Mouse (Mus musculus) spleen, adult 2 months (tissue): ENCODE measurements at regions not wholly inside any gene's neighbourhood (a gene's known extent, or its start where the extent isn't known, plus 50 kb on each side); places are given as distances from the start of the nearest gene placed in this dataset.

ENCODE experiments used
- DNase-seq, 2 experiments: peaks; one replicate each; pipeline versions ENCODE4 v3.0.0 to v3.0.0-alpha.2; 2012 to 2021; ENCODE audit warnings: low spot score in 2 of 2, low read depth in 1 of 2
- H3K27ac ChIP-seq: fragments of 200-500 bp; 2 replicates; pipeline ENCODE4 v1.5.1; 2012; ENCODE audit warnings: low read length, inconsistent platforms; ENCODE audit not compliant: insufficient read depth
- H3K27me3 ChIP-seq: fragments of 200-500 bp; 2 replicates; pipeline ENCODE4 v1.6.1; 2012; ENCODE audit warnings: mild to moderate bottlenecking, moderate library complexity, low read length, inconsistent platforms; ENCODE audit not compliant: control insufficient read depth, insufficient read depth
- H3K36me3 ChIP-seq: fragments of 200-500 bp; 2 replicates; pipeline ENCODE4 v1.6.1; 2012; ENCODE audit warnings: mild to moderate bottlenecking, low read length, inconsistent platforms; ENCODE audit not compliant: control insufficient read depth, insufficient read depth
- H3K4me1 ChIP-seq: fragments of 200-500 bp; 2 replicates; pipeline ENCODE4 v1.6.1; 2011; ENCODE audit warnings: inconsistent platforms; ENCODE audit not compliant: control insufficient read depth, insufficient read depth, insufficient read length
- H3K4me3 ChIP-seq: fragments of 200-500 bp; 2 replicates; pipeline ENCODE4 v1.5.1; 2011; ENCODE audit warnings: mild to moderate bottlenecking, inconsistent platforms; ENCODE audit not compliant: insufficient read depth, insufficient read length; ENCODE audit errors: extremely low read depth
- CTCF ChIP-seq: fragments of 200-500 bp; IDR thresholded peaks from 2 replicates; pipeline ENCODE4 v1.5.1; 2011; ENCODE audit warnings: mild to moderate bottlenecking, inconsistent platforms; ENCODE audit not compliant: insufficient read depth, insufficient read length, insufficient replicate concordance; ENCODE audit errors: extremely low read depth
- POLR2A ChIP-seq: fragments of 200-500 bp; IDR thresholded peaks from 2 replicates; pipeline ENCODE4 v1.6.1; 2011; ENCODE audit warnings: low read depth, low read length, inconsistent platforms
- WGBS: fragments of 180-500 bp; shearing (Covaris S2); methylation state at CpG from one replicate; pipeline ENCODE4 v1.1.7; 2018; 5-methylcytosine and 5-hydroxymethylcytosine counted together

DNA sequence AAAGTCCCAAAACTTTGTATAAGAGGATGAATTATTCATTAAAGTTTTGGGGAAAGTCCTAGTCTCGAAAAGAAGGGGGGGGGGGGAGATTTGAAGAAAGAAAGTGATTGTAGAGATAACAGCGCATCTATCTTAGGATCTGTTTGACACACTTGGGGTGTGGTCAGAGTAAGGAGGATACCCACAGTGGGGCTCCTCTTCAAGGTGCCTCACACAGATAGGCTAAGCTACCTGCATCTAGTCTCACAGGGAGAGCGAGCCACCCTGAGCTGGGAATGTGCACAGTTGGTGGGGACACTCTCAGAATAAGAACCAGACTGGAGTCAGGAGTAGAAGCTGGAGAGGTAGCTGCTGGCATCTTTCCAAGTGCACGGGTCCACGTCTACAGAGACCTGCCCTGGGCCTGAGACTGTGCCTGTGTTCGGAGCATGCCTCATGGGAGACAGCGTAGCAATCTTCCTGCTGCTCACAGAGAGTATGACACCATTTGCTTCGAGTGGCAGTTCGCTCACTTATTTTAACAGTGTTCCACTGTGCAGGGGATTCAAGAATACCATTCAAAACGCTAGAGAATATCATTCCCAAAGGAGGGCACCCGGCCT, 208.9 kb upstream of the Tcerg1l start:
- 79% methylated on average over 11 of the region's 11 CpGs for WGBS

DNA sequence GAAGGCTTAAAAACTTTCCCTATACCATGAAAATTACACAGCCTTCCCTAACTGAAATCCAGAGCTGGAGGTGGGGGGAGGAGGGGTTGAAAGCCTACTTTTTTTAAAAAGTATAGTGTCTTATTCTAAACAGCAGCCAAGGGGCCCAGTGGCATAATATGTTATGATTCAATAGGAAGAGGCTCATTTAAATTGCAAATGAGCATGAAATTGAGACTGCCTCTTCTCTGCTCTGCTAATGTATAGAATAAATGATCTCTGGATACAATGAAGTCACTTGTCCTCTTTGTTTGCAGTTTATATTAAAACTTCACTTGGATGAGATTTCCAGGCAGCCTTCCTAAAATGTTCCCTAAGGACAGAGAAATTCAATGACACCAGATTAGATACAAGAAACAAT, 208.4 kb upstream of the Tcerg1l start:
- Histone ChIP-seq H3K4me1 (no peaks in the 10 kb centered on the region), H3K4me3 (no peak overlapping the region), H3K27me3 (no peaks in the 10 kb centered on the region), H3K36me3 (no peaks in the 10 kb centered on the region), H3K27ac (no peak overlapping the region)
- TF ChIP-seq POLR2A: no peak
- no peak for TF ChIP-seq CTCF
- DNase-seq: no peak

More for the DNA sequence above, 208.9 kb upstream of the Tcerg1l start:
- H3K4me3 ChIP-seq: no peak overlapping the region
- no peak for DNase-seq
- no peak overlapping the region for H3K27ac ChIP-seq
- H3K4me1 ChIP-seq: no peaks in the 10 kb centered on the region
- no peaks in the 10 kb centered on the region for H3K36me3 ChIP-seq
- TF ChIP-seq POLR2A: no peak
- no peak for TF ChIP-seq CTCF
- no peaks in the 10 kb centered on the region for H3K27me3 ChIP-seq

DNA sequence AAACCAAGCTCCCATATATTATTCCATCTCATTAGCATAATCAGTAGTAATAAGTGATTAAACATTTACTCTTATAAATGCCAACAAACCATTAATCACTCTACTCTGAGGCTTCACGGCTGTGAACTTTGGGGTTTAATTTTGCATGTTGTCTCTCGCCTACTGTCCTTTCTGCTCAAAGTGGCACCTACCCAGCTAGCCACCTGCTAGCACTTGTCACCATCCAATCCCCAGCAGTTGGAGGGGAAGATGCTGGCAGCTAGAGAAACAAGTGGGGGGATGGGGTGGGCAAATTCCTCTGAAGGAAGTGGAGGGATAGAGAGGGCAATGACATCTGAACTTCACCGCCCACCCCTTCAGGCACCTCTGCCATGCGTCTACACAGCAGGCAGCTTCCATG, 204.2 kb upstream of the Tcerg1l start:
- Histone ChIP-seq H3K4me3 (no peak overlapping the region), H3K4me1 (no peaks in the 10 kb centered on the region), H3K27ac (no peak overlapping the region), H3K36me3 (no peaks in the 10 kb centered on the region), H3K27me3 (no peaks in the 10 kb centered on the region)
- no peak for DNase-seq
- no peak for TF ChIP-seq CTCF
- no peak for TF ChIP-seq POLR2A
- WGBS: 80% methylated on average over 4 of the region's 4 CpGs

DNA sequence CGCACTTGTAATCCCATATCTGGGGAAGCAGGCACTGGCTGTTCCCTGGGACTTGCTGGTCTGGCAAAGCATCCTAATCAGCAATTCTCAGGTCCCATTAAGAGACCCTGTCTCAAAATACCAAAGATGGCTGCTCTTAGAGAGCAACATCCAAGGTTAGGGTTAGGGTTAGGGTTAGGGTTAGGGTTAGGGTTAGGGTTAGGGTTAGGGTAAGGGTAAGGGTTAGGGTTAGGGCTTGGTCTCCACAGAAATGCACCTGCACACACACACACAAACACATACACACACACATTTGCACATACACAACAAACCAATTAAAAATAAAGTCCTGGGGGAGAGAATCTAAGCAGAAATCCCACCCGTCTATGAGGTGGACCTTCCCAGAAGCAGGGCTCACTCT, 195.8 kb upstream of the Tcerg1l start:
- no peaks in the 10 kb centered on the region for H3K4me1 ChIP-seq
- no peak overlapping the region for H3K4me3 ChIP-seq
- H3K27me3 ChIP-seq: no peaks in the 10 kb centered on the region
- TF ChIP-seq POLR2A (no peak), CTCF (no peak)
- no peaks in the 10 kb centered on the region for H3K36me3 ChIP-seq
- no peak for DNase-seq
- WGBS: 94% methylated on average over 2 of the region's 2 CpGs
- H3K27ac ChIP-seq: no peak overlapping the region

DNA sequence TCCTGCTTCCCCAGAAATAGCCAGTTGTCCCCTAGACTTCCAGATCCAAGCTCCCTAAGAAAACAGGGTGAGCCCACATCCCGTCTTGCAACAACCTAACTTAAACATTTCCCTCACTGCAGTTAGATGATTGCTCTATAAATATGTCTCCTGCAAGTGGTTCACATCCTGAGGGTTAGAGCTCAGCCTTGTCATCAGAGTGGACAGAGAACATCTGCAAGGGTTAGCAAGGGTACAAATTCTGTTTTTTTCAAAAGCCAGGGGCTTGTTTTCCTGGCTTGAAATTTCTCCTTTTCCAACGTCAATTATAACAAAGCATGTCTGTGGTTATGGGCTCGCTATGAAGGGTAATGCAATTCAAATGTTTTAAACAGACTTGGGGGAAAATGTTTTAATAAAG, 169.8 kb upstream of the Tcerg1l start:
- Histone ChIP-seq H3K27me3 (no peaks in the 10 kb centered on the region), H3K36me3 (no peaks in the 10 kb centered on the region), H3K4me1 (no peaks in the 10 kb centered on the region), H3K27ac (no peak overlapping the region), H3K4me3 (no peak overlapping the region)
- TF ChIP-seq CTCF (no peak), POLR2A (no peak)
- 82% methylated on average over 3 of the region's 3 CpGs for WGBS
- DNase-seq: no peak

DNA sequence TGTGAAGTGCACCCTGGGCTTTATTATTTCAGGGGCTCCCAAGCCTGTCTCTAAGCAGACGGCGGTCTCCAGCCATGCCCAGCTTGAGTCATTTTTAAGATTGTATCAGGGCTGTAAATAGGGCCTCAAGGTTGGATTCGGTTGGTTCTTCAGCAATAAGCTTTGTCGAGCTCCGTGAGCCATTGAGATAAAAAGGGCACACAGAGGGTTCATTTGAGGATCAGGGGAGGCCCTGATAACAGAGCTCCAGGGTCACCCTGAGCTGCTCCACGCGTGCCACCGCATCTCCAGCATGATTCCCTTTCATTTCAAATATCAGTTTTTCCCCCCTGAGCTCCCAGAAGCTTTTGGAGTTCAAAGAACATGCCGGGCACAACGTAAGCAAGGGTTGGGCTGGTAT, 154.1 kb upstream of the Tcerg1l start:
- TF ChIP-seq CTCF: no peak
- no peaks in the 10 kb centered on the region for H3K36me3 ChIP-seq
- 86% methylated on average over 10 of the region's 10 CpGs for WGBS

DNA sequence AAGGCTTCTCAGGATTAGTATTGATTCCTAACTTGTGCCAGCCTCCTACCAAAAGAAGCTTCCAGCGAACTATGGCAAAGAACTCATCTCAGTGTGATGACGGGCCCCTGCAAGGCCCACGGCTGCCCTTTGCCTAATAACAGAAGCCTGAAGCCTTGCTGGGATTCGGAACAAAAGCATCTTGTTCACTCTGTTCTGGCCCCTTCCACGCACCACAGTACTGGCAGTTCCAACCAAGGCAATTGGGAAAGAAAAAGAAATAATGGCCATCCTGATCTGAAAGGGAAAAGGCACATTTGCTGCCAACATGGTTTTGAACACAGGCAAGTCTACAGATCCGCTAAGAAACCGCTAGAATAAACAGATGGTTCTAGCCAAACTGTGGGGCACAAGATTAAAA, 150.4 kb upstream of the Tcerg1l start:
- 83% methylated on average over 7 of the region's 7 CpGs for WGBS
- no peaks in the 10 kb centered on the region for H3K27me3 ChIP-seq
- no peak overlapping the region for H3K4me3 ChIP-seq
- H3K27ac ChIP-seq: no peak overlapping the region
- no peak for TF ChIP-seq POLR2A
- no peak for TF ChIP-seq CTCF
- no peaks in the 10 kb centered on the region for H3K36me3 ChIP-seq
- DNase-seq: no peak
- H3K4me1 ChIP-seq: no peaks in the 10 kb centered on the region

More for the DNA sequence above, 154.1 kb upstream of the Tcerg1l start:
- no peaks in the 10 kb centered on the region for H3K4me1 ChIP-seq
- H3K4me3 ChIP-seq: no peak overlapping the region
- no peak for DNase-seq
- H3K27ac ChIP-seq: no peak overlapping the region
- H3K27me3 ChIP-seq: no peaks in the 10 kb centered on the region
